Mouse (Mus musculus): ENCODE results near the gene Sms.
A peak's percentile ranks its signal among the peaks of the same experiment; 100 is the strongest.

The Sms gene

GRCm38 (mm10) chrX:157491944-157492726 lies at the start of gene Sms:
Sms (minus strand) TSS chrX:157492287.
- DNase-seq (ENCODE audit: low spot score in 2 of 2): peak; percentile 61 to 77

GRCm38 (mm10) chrX:157506400-157506799 lies 14.3 kb upstream of the Sms start:
- DNase-seq (ENCODE audit: low spot score in 2 of 2): no peak

- no peak for DNase-seq (ENCODE audit: low spot score in 2 of 2)
Observed at GRCm38 (mm10) chrX:157504506-157504905, 12.4 kb upstream of the Sms start.

GRCm38 (mm10) chrX:157501871-157502270 lies 9.8 kb upstream of the Sms start:
- no peak for DNase-seq (ENCODE audit: low spot score in 2 of 2)

GRCm38 (mm10) chrX:157500004-157500403 lies 7.9 kb upstream of the Sms start:
- no peak for DNase-seq (ENCODE audit: low spot score in 2 of 2)

- no peak for DNase-seq (ENCODE audit: low spot score in 2 of 2)
Observed at GRCm38 (mm10) chrX:157493159-157493558, 1.1 kb upstream of the Sms start.

- peak; percentile 22 to 71 for DNase-seq (ENCODE audit: low spot score in 2 of 2)
Observed at GRCm38 (mm10) chrX:157491145-157491935, 747 bp downstream of the Sms start.

GRCm38 (mm10) chrX:157490769-157491144 lies 1.3 kb downstream of the Sms start:
- DNase-seq (ENCODE audit: low spot score in 2 of 2): no peak

GRCm38 (mm10) chrX:157489871-157490721 lies 2.0 kb downstream of the Sms start:
- DNase-seq (ENCODE audit: low spot score in 2 of 2): no peak

- DNase-seq (ENCODE audit: low spot score in 2 of 2): no peak
Observed at GRCm38 (mm10) chrX:157488831-157489230, 3.3 kb downstream of the Sms start.

GRCm38 (mm10) chrX:157486765-157487164 lies 5.3 kb downstream of the Sms start:
- peak in 1 of 2 experiments; percentile 13 for DNase-seq (ENCODE audit: low spot score in 2 of 2)

- no peak for DNase-seq (ENCODE audit: low spot score in 2 of 2)
Observed at GRCm38 (mm10) chrX:157482842-157483241, 9.2 kb downstream of the Sms start.

- no peak for DNase-seq (ENCODE audit: low spot score in 2 of 2)
Observed at GRCm38 (mm10) chrX:157481860-157482259, 10.2 kb downstream of the Sms start.

GRCm38 (mm10) chrX:157477328-157477727 lies 14.8 kb downstream of the Sms start:
- no peak for DNase-seq (ENCODE audit: low spot score in 2 of 2)

GRCm38 (mm10) chrX:157476153-157476810 lies 15.8 kb downstream of the Sms start:
- no peak for DNase-seq (ENCODE audit: low spot score in 2 of 2)

- no peak for DNase-seq (ENCODE audit: low spot score in 2 of 2)
Observed at GRCm38 (mm10) chrX:157471711-157472660, 20.1 kb downstream of the Sms start.

- DNase-seq (ENCODE audit: low spot score in 2 of 2): no peak
Observed at GRCm38 (mm10) chrX:157468795-157469194, 23.3 kb downstream of the Sms start.

GRCm38 (mm10) chrX:157468055-157468454 lies 24.0 kb downstream of the Sms start:
- DNase-seq (ENCODE audit: low spot score in 2 of 2): no peak

- no peak for DNase-seq (ENCODE audit: low spot score in 2 of 2)
Observed at GRCm38 (mm10) chrX:157465949-157466348, 26.1 kb downstream of the Sms start.

GRCm38 (mm10) chrX:157462716-157463115 lies 29.4 kb downstream of the Sms start:
- DNase-seq (ENCODE audit: low spot score in 2 of 2): no peak

Data from spleen, postnatal 4 days (tissue).